Mouse (Mus musculus) olfactory bulb, adult 2 months (tissue): ENCODE measurements at regions not wholly inside any gene's neighbourhood (a gene's known extent, or its start where the extent isn't known, plus 50 kb on each side); places are given as distances from the start of the nearest gene placed in this dataset.

Source experiments
- CTCF ChIP-seq: fragments of 200-500 bp; IDR thresholded peaks from 2 replicates; pipeline ENCODE4 v1.5.1; 2012; ENCODE audit warnings: low read depth, mild to moderate bottlenecking, low read length, moderate library complexity; ENCODE audit not compliant: insufficient read depth
- POLR2A ChIP-seq: fragments of 200-500 bp; IDR thresholded peaks from 2 replicates; pipeline ENCODE4 v1.6.1; 2012; ENCODE audit warnings: mild to moderate bottlenecking, low read depth, low read length, moderate library complexity; ENCODE audit not compliant: insufficient read depth

GRCm38 (mm10) chr1:57615155-57615554 is 158.8 kb upstream of the Spats2l start:
- TF ChIP-seq CTCF = no peak
- no peak for TF ChIP-seq POLR2A
